Mouse (Mus musculus): ENCODE results near the gene Brca1.
A peak's percentile ranks its signal among the peaks of the same experiment; 100 is the strongest.
"Not testable (repeated sequence)": the region's sequence is repeated elsewhere in the genome, so short reads cannot be mapped to it uniquely, and the experiment has no call there.

Brca1 gene

GRCm38 (mm10) chr11:101468263-101468688 is 83.5 kb downstream of the Brca1 start:
- DNase-seq: no peak

GRCm38 (mm10) chr11:101467477-101468262 is 84.1 kb downstream of the Brca1 start:
- DNase-seq: peak; percentile 77 to 85

- not testable (repeated sequence) for DNase-seq
Measured at GRCm38 (mm10) chr11:101466552-101466950, 85.2 kb downstream of the Brca1 start.

GRCm38 (mm10) chr11:101465869-101466551 is 85.7 kb downstream of the Brca1 start, which contains the start of gene Vat1:
Gene Vat1, minus strand, starts transcription at chr11:101466230.
- peak; percentile 69 to 84 for DNase-seq

- DNase-seq: peak in 1 of 2 experiments; percentile 43
Measured at GRCm38 (mm10) chr11:101465101-101465868, 86.5 kb downstream of the Brca1 start.

- DNase-seq: no peak
Measured at GRCm38 (mm10) chr11:101464211-101465100, 87.3 kb downstream of the Brca1 start, which contains the start of gene Rnd2. Gene Rnd2, plus strand, starts transcription at chr11:101464999.

GRCm38 (mm10) chr11:101462583-101463440 is 88.9 kb downstream of the Brca1 start:
- no peak for DNase-seq

- no peak for DNase-seq
Measured at GRCm38 (mm10) chr11:101462141-101462540, 89.6 kb downstream of the Brca1 start.

GRCm38 (mm10) chr11:101460321-101460720 is 91.4 kb downstream of the Brca1 start:
- DNase-seq: no peak

- DNase-seq: no peak
Measured at GRCm38 (mm10) chr11:101459716-101460115, 92.0 kb downstream of the Brca1 start.

- no peak for DNase-seq
Measured at GRCm38 (mm10) chr11:101458217-101458616, 93.5 kb downstream of the Brca1 start.

GRCm38 (mm10) chr11:101457631-101458030 is 94.1 kb downstream of the Brca1 start:
- DNase-seq: no peak

- no peak for DNase-seq
Measured at GRCm38 (mm10) chr11:101455627-101456026, 96.1 kb downstream of the Brca1 start.

- no peak for DNase-seq
Measured at GRCm38 (mm10) chr11:101454702-101455101, 97.1 kb downstream of the Brca1 start.

- no peak for DNase-seq
Measured at GRCm38 (mm10) chr11:101452093-101452774, 99.5 kb downstream of the Brca1 start.

GRCm38 (mm10) chr11:101451536-101451935 is 100.2 kb downstream of the Brca1 start:
- DNase-seq: no peak

- DNase-seq: no peak
Measured at GRCm38 (mm10) chr11:101450394-101450793, 101.4 kb downstream of the Brca1 start.

GRCm38 (mm10) chr11:101449596-101449995 is 102.2 kb downstream of the Brca1 start:
- not testable (repeated sequence) for DNase-seq

GRCm38 (mm10) chr11:101448899-101449298 is 102.9 kb downstream of the Brca1 start:
- no peak for DNase-seq

- DNase-seq: no peak
Measured at GRCm38 (mm10) chr11:101448274-101448746, 103.4 kb downstream of the Brca1 start, which contains the start of gene Ifi35. Gene Ifi35, plus strand, starts transcription at chr11:101448407.

All from cerebellum, postnatal 25 days (tissue).